Mouse (Mus musculus) E14TG2a.4 (cell line): ENCODE data around the gene Prr19.

ENCODE experiments used
- H3K27me3 ChIP-seq: 2 replicates; pipeline ENCODE4 v1.6.1; 2014; ENCODE audit warnings: low read length, control low read depth; ENCODE audit not compliant: insufficient read depth
- H3K36me3 ChIP-seq: 2 replicates; pipeline ENCODE4 v1.6.1; 2014; ENCODE audit warnings: low read length, control low read depth; ENCODE audit not compliant: insufficient read depth
- H3K4me1 ChIP-seq: replicated peaks from 2 replicates; pipeline ENCODE4 v1.6.1; 2014; ENCODE audit warnings: low read depth, low read length, control low read depth
- H3K4me3 ChIP-seq: replicated peaks from 2 replicates; pipeline ENCODE4 v1.5.1; 2014; ENCODE audit warnings: mild to moderate bottlenecking, low read length
- H3K9me3 ChIP-seq: 2 replicates; pipeline ENCODE4 v1.6.1; 2014; ENCODE audit warnings: low read length, control low read depth
- CTCF ChIP-seq: conservative IDR thresholded peaks from 2 replicates; pipeline ENCODE4 v1.5.1; 2014; ENCODE audit warnings: low read length
- NANOG ChIP-seq: IDR thresholded peaks from 2 replicates; pipeline ENCODE4 v1.6.1; 2014; ENCODE audit warnings: borderline replicate concordance, low read length, mixed read lengths
- POU5F1 ChIP-seq: IDR thresholded peaks from 2 replicates; pipeline ENCODE4 v1.6.1; 2014; ENCODE audit warnings: low read length, borderline replicate concordance

Gene Prr19

DNA sequence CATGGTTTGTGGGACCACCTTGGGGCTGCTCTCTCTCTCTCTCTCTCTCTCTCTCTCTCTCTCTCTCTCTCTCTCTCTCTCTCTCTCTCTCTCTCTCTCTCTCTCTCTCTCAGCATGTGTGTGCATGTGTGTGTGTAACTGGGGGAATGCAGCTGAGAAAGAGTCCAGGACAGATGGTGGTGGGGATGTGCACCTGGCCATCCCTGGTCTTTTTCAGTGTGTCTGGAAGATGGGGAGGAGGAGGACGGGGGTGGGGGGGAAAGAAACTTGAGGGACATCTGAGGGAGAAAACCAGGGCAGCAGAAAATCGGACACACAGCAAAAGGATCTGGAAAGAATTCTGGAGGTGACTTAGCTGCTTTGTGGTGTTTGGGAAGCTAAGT is 5.4 kb downstream of the Prr19 start:
- peaks cover 43% of the 10 kb centered on the region for H3K27me3 ChIP-seq
- H3K4me3 ChIP-seq, result no peak overlapping the region; the same call in 1 of the 2 replicates
- peaks cover 53% of the 10 kb centered on the region for H3K4me1 ChIP-seq
- no peak for TF ChIP-seq NANOG
- no peak for TF ChIP-seq CTCF
- TF ChIP-seq POU5F1, result no peak
- no peaks in the 10 kb centered on the region for H3K9me3 ChIP-seq
- peaks cover 18% of the 10 kb centered on the region; the same call in 1 of the 2 replicates for H3K36me3 ChIP-seq

DNA sequence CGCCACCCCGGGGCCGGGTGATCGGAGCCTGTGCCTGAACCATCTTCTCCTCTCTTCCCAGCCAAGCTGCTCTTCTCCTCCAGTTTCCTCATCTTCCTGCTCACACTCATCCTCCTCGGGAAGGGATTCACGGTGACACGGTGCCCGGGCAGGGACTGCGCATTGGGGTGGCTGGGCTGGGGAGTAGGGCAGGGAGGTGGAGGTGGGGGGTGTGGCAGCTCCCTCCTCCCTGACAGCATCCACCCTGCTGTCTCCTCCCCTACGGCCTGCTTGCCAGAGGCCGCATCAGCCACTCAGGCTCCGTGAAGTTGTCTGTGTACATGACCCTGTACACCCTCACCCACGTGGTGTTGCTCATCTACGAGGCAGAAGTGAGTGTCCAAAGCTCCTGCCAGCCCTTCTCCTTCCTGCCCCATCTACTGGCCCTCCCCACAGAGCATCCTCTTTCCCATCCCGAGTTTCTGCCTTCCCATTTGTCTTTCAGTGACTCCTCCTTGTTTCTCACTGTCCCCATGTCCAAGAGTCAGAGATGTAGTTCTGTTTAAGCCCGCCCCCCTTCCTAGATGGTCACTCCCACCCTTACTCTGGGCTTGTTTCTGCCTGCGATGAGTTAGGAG is 7.6 kb downstream of the Prr19 start:
- H3K4me3 ChIP-seq, result no peak overlapping the region
- peaks cover 51% of the 10 kb centered on the region for H3K27me3 ChIP-seq
- TF ChIP-seq POU5F1, result no peak
- TF ChIP-seq CTCF, result no peak
- TF ChIP-seq NANOG, result no peak
- H3K36me3 ChIP-seq, result peaks cover 18% of the 10 kb centered on the region; the same call in 1 of the 2 replicates
- H3K9me3 ChIP-seq, result no peaks in the 10 kb centered on the region
- H3K4me1 ChIP-seq, result peaks cover 44% of the 10 kb centered on the region

DNA sequence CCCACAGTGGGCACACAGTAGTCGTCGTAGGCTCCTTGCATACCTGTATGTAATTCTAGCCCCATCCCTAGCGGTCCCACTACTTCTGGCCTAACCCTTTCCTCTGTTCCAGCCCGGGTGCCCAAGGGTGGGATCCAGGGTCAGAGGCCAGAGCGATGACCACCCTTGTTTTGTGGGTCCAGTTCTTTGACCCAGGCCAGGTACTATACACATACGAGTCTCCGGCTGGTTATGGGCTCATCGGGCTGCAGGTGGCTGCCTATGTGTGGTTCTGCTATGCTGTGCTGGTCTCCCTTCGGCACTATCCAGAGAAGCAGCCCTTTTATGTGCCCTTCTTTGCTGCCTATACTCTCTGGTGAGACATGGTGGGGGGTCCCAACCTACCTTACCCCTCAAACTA is 8.2 kb downstream of the Prr19 start:
- H3K4me3 ChIP-seq, result no peak overlapping the region
- TF ChIP-seq NANOG (no peak), CTCF (no peak), POU5F1 (no peak)
- peaks cover 53% of the 10 kb centered on the region for H3K27me3 ChIP-seq
- peaks cover 44% of the 10 kb centered on the region for H3K4me1 ChIP-seq
- H3K9me3 ChIP-seq, result no peaks in the 10 kb centered on the region
- H3K36me3 ChIP-seq, result peaks cover 18% of the 10 kb centered on the region; the same call in 1 of the 2 replicates

DNA sequence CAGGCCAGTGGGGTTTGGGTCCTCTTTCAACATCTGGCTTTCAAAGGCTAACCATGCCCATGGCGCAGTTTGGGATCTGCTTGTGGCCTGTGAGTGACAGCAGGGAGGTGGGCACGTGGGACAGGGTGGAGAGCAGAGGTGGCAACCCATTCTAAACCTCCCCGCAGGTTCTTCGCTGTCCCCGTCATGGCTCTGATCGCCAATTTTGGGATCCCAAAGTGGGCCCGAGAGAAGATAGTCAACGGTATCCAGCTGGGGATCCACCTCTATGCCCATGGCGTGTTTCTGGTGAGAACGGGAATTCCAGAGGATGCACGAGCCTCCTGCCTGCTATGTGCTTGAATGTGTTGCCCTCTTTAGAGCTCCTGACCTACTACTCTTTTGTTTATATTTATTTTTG is 10.0 kb downstream of the Prr19 start:
- Histone ChIP-seq H3K9me3 (no peaks in the 10 kb centered on the region), H3K4me1 (peaks cover 41% of the 10 kb centered on the region), H3K27me3 (peaks cover 59% of the 10 kb centered on the region), H3K36me3 (peaks cover 18% of the 10 kb centered on the region; the same call in 1 of the 2 replicates), H3K4me3 (no peak overlapping the region)
- no peak for TF ChIP-seq CTCF
- no peak for TF ChIP-seq NANOG
- TF ChIP-seq POU5F1, result no peak

DNA sequence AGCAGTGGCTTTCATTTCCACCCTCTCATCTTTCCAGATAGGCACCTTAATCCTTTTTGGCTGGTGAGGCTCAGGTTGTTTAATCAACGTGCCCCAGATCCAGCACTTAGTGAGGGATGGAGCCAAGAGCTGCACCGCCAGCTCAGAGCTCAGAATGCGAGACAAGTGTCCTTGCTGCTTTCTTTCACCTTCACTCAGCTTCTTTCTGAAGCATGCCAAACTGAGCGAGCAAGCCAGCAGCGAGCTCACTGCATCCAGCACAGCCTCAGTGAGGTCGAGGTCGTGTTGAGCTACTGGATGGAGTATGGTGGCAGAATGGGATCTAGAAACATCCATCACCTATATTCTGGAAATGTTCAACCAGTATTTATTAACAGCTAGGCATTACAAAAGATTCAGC is 12.1 kb downstream of the Prr19 start:
- Histone ChIP-seq H3K4me3 (no peak overlapping the region), H3K27me3 (peaks cover 42% of the 10 kb centered on the region), H3K36me3 (peaks cover 10% of the 10 kb centered on the region; the same call in 1 of the 2 replicates), H3K9me3 (no peaks in the 10 kb centered on the region), H3K4me1 (peaks cover 56% of the 10 kb centered on the region)
- no peak for TF ChIP-seq POU5F1

DNA sequence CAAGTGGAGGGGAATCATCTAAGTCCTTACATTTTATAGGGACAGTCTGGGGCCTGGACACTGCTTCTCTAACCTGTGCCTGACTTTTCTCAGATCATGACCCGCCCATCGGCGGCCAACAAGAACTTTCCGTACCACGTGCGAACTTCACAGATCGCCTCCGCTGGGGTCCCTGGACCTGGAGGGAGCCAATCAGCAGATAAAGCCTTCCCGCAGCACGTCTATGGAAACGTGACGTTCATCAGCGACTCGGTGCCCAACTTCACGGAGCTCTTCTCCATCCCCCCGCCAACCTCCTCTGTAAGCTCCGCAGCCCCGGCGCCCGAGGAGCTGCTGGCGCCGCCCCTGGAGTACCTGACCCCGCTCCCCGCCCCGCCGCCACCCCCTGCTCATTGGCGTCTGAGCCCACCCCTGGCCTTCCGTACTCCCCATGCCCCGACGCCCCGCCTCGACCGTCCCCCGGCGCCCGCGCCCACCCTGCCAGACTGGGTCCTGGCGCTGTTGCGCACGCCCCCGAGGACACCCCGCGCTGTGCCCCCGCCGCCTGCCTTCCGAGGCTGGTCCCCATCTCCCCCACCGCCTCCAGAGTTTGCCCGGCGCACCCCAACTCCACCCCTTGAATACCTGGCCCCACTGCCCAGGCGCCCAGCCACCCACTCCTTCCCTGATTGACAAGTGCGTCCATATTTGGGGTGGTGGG is 13.5 kb downstream of the Prr19 start:
- TF ChIP-seq CTCF (no peak), NANOG (no peak), POU5F1 (no peak)
- Histone ChIP-seq H3K9me3 (no peaks in the 10 kb centered on the region), H3K4me3 (peak overlapping the region; percentile 85), H3K36me3 (peaks cover 16% of the 10 kb centered on the region; the same call in 1 of the 2 replicates), H3K4me1 (peaks cover 61% of the 10 kb centered on the region), H3K27me3 (peaks cover 33% of the 10 kb centered on the region)

DNA sequence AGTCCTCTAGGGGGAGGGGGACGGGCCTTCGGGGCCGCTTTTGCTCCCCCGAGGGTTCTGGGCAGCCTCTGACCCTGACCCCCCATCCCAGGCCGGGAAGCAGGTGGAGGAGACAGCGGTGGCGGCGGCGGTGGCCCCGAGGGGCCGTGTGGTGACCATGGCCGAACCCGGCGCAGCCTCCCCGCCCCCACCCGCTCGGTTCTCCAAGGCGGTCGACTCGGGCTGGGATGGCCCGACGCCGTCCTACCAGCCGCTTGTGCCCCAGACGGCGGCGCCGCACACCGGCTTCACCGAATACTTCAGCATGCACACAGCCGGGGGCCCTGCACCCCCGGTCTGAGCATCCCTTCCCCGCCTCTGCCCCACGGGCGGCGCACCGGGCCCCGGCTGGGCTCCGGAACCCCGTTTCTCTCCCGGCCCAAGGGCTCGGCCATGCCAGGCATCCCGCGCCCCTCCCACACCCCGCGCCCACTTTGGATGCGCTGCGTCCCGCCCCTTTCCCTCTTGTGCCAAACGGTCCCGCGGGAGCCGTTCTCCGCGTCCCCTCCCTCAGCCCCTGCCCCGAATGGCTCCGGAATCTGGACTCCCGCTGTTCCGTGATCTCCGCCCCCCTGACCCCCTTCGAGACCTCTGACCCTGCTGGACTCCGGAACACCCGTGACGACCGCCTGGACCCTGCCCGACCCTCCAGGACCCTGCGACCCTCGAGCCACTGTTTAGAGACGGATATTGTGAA is 14.3 kb downstream of the Prr19 start:
- Histone ChIP-seq H3K4me3 (peak overlapping the region; percentile 85), H3K4me1 (peaks cover 61% of the 10 kb centered on the region), H3K9me3 (no peaks in the 10 kb centered on the region), H3K36me3 (peaks cover 16% of the 10 kb centered on the region; the same call in 1 of the 2 replicates), H3K27me3 (peaks cover 33% of the 10 kb centered on the region)
- TF ChIP-seq CTCF (no peak), POU5F1 (no peak), NANOG (no peak)

DNA sequence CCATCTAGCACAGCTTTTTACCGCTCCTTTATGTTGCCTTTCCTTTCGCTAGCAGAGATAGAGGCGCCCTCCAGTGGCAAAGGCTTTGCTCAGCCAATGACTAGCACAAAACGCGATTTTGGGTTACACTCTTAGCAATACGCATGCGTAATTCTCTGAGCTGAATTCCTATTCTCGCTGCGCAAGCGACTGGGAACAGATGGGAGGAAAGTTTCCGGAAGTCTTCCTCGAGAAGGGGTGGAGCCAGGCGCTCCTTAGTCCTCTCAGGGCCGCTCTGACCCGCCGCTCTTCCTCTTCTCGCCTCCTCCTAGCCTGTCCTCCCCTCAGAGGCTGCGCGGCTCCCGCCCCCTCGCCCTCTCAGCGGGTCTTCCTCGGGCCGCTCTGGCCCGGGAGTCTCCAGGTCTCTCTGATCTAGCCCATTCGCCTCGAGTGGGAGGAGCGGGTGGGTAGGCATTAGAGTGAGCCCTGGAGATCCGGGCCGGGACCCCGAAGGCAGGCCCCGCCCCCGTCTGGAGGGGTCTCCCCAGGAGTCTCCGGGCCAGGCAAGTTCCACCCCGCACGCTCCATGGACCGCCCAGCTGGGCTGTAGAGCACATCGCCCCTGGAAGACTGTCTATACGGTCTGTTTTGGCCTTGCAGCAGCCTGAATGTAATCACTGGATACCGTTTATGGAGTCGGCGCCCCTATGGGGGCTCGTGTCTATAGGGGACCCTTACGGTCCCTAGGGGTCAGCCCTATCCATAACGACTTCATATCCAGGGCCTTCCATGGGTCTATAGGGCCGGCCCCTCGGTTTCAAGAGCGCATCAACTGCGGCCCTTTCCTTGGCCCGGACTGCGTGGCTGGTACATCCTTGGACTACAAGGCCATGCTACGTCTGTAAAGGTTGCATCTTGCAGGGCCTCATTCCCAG is 15.6 kb downstream of the Prr19 start, which contains the start of gene Megf8:
Megf8 (plus strand) TSS at position 633 of the 914 bp plus-strand sequence.
- no peak for TF ChIP-seq NANOG
- peak; percentile 77 for TF ChIP-seq CTCF
- no peak for TF ChIP-seq POU5F1
- Histone ChIP-seq H3K4me1 (peaks cover 60% of the 10 kb centered on the region), H3K36me3 (peaks cover 14% of the 10 kb centered on the region; the same call in 1 of the 2 replicates), H3K9me3 (no peaks in the 10 kb centered on the region), H3K4me3 (peak within 1 kb of the TSS; percentile 92), H3K27me3 (peaks cover 26% of the 10 kb centered on the region)
